Mouse (Mus musculus) left cerebral cortex, adult 8-10 months (tissue): Measurements from ENCODE around the gene Knop1. TPM values are rescaled to one million over a fixed set of nuclear protein-coding genes. Genes with fewer than 3 reads are reported as not detected.

Experiments used
- DNase-seq, 2 experiments: peaks; one replicate each; pipeline ENCODE4 v3.0.0; 2022; ENCODE audit warnings: low spot score in 2 of 2
- total RNA-seq, 4 experiments: library from RNA; stranded (reverse); gene quantifications; 2 replicates each; pipeline ENCODE4 v1.2.4; 2022

Knop1 gene
- total RNA-seq, 4 experiments from 2014 or later = 16.7 to 29.3 (median 22.5) TPM

- no peak for DNase-seq
Measured at GRCm38 (mm10) chr7:118798105-118798570, 57.9 kb downstream of the Knop1 start.

- no peak for DNase-seq
Measured at GRCm38 (mm10) chr7:118797600-118797999, 58.5 kb downstream of the Knop1 start.

GRCm38 (mm10) chr7:118796838-118797237 lies 59.2 kb downstream of the Knop1 start:
- no peak for DNase-seq

GRCm38 (mm10) chr7:118795779-118796178 lies 60.3 kb downstream of the Knop1 start:
- DNase-seq = no peak

- no peak for DNase-seq
Measured at GRCm38 (mm10) chr7:118793899-118794298, 62.2 kb downstream of the Knop1 start.

Other genes with a start within 250 kb of the Knop1 start
- gene Gde1, start 150.5 kb downstream of the Knop1 start, total RNA-seq = 100 to 1,000 TPM; 218 to 257 (median 233) TPM
- 10 to 100 TPM; 52.1 to 59.6 (median 56.5) TPM for gene Ccp110, start 143.7 kb downstream of the Knop1 start, total RNA-seq
- 10 to 100 TPM; 56.2 to 72.5 (median 59.8) TPM for gene Vps35l, start 116.0 kb downstream of the Knop1 start, total RNA-seq
- gene Iqck, start 502 bp downstream of the Knop1 start, total RNA-seq = 1 to 10 TPM; 3.9 to 4.7 (median 4.4) TPM
- gene Gprc5b, start 139.0 kb upstream of the Knop1 start, total RNA-seq = 100 to 1,000 TPM; 116 to 128 (median 122) TPM